Mouse (Mus musculus): ENCODE data around the gene Rgs7.

The Rgs7 gene

GRCm38 (mm10) chr1:175431356-175432053 lies 60.8 kb downstream of the Rgs7 start:
- no peak for DNase-seq (ENCODE audit: low read depth)

- no peak for DNase-seq (ENCODE audit: low read depth)
Measured at GRCm38 (mm10) chr1:175427112-175427511, 65.2 kb downstream of the Rgs7 start.

DNA sequence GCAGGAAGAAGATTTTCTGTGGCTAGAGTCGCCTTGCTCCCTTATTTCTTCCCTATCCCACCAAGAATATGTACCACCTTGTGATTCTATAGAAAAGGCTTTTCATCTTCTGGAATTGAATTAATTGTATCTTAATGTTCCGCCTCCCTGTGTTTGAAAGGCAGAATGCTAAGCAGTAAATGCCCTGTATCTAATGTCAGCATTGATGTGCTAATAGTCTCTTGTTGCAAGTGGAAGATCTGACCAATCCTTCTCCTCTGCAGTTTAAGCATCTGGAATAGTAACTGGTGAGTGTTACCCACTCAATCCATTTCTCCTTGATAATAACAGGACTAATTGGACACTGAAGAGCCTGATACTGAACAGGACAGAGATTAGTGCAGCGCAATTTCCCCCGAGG lies 65.9 kb downstream of the Rgs7 start:
- DNase-seq (ENCODE audit: low read depth): no peak

- no peak for DNase-seq (ENCODE audit: low read depth)
Measured at GRCm38 (mm10) chr1:175420883-175421282, 71.4 kb downstream of the Rgs7 start.

- DNase-seq (ENCODE audit: low read depth): no peak
Measured at GRCm38 (mm10) chr1:175415728-175416127, 76.6 kb downstream of the Rgs7 start.

GRCm38 (mm10) chr1:175410399-175410798 lies 81.9 kb downstream of the Rgs7 start:
- no peak for DNase-seq (ENCODE audit: low read depth)

DNA sequence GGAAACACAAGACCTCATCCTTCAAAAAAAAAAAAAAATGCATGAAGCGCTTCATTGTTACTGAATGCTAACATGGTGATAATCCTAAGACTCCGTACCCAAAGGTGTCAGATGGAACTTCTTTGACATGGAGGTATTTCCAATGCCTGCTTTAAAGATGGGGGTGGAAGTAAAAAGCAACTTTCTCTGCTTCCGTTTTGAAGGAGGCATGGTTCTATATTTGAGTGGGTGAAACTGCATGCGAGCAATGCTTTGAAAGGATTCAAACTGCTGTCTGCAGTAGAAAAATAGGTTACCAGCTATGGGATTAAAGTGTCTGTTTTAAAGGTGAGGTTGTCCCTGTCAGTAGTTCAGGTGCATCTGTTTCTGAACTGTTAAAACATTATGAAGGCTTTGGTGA lies 100.4 kb downstream of the Rgs7 start:
- DNase-seq (ENCODE audit: low read depth): no peak

DNA sequence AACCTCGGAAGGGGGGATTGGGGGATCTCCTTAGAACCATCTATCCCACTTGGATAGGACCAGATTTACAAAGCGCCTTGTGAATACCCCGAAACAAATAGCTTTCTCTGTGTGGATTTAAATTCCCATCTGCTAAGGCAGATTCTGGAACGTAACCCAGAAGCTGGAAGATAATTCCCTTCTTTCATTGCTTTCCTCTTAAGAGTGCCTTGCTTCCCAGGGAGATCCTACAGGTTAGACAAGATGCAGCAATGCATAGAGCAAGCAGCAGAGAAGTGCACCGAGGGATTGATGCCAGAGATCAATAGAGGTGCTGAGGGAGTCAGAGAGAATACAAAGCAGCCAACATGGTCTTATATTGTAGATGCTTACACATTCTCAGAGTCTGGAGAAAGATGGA lies 103.0 kb downstream of the Rgs7 start:
- DNase-seq (ENCODE audit: low read depth): no peak

- no peak for DNase-seq (ENCODE audit: low read depth)
Measured at GRCm38 (mm10) chr1:175385581-175386235, 106.6 kb downstream of the Rgs7 start.

- DNase-seq (ENCODE audit: low read depth): no peak
Measured at GRCm38 (mm10) chr1:175372571-175372970, 119.7 kb downstream of the Rgs7 start.

DNA sequence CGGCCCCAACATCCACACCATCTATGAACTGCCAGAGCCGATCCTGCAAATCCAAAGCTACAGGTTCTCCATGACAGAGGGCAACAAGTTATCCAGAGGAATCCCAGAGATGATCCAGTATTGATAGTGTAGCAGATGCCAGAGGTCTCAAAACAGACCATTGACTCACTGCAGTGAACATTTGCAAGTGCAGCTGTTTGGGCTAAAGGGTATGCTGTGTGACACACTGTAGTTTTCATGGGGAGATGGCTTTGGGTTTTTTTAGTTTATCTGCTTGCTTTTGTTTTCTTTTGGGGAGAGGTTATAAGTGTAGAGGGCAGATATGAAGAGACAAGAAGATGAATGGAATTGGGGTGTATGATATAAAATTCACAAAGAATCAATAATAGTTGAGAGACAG lies 124.2 kb downstream of the Rgs7 start:
- no peak for DNase-seq (ENCODE audit: low read depth)

- no peak for DNase-seq (ENCODE audit: low read depth)
Measured at GRCm38 (mm10) chr1:175363606-175364005, 128.7 kb downstream of the Rgs7 start.

DNA sequence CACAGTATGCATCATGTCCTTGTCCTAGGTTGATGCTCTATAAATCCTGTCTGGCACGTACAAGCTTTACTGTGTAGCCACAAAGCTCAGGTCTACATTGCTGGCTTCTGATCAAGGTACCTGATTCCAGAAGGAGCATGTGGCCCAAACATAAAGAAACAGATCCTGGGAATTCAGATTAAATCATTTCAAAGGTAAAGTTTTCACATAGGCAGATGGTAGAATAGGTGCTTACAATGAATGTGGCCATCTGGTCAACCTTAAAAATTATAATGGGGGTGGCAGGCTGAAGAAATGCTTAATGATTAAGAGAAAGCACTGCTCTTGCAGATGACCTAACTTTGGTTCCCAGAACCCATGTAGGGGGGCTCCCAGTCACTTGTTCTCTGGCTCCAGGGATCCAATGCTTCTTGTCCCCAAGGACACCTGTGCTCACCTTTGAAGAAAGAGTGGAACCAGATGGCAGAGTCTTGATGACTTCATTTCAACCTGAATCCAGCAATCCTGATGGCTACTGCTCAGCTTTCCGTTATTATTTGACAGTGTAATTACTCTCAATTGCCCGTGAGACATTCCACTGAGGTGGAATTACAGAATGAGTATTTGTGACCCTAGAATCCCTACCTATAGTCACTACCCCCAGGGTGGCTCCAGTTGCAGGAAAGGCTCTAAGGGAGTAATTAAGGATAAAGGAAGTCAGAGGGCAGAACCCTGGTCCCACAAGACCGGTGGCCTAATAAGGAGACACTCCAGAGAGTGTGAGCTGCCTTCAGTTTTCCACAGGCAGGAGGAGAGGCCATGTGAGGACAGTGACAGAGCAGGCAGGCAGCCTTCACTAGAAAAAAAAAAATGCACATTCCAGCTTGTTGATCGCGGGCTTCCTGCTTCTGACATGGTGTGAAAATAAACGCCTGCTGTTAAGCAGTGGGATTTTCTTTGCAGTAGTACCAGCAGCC lies 132.6 kb downstream of the Rgs7 start:
- DNase-seq (ENCODE audit: low read depth): no peak

DNA sequence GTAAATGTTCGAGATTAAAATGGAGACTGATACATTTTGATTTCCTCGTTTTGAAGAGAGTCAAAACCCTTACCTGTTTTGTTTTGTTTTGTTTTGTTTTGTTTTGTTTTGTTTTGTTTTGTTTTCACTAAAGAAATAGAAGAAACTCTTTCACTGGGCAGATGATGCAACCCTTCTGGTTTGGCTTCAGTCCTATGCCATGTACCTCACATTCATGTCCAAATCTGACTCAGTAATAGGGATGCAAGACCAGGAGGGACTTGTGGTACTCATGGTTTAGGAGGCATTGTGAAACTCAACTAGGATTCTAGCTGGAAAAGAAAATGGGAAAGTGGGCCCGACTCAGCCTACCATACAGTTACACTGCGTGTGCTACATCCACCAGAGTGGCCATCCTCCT lies 139.4 kb downstream of the Rgs7 start:
- DNase-seq (ENCODE audit: low read depth): no peak

- DNase-seq (ENCODE audit: low read depth): no peak
Measured at GRCm38 (mm10) chr1:175346162-175346561, 146.1 kb downstream of the Rgs7 start.

GRCm38 (mm10) chr1:175336191-175336590 lies 156.1 kb downstream of the Rgs7 start:
- no peak for DNase-seq (ENCODE audit: low read depth)

GRCm38 (mm10) chr1:175333041-175333854 lies 159.1 kb downstream of the Rgs7 start:
- DNase-seq (ENCODE audit: low read depth): no peak

- no peak for DNase-seq (ENCODE audit: low read depth)
Measured at GRCm38 (mm10) chr1:175329934-175330471, 162.3 kb downstream of the Rgs7 start.

DNA sequence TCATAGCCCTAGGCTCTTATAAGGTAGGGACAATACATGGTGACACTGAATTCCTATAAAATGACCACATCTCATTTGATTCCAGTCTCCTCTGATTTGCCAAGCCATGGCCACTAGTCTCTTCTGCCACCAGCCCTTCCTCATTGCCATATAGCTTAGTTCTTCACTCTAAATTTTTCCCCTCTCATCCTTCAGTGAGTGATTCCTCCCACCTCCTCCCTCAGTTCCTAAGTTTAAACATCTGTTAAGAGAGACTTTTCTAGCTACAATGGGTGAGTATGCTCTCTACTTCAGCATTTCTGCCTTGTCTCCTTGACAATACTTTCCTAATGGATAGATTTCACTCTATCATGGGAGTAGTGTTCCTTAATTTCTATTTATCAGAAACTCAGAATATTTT lies 169.5 kb downstream of the Rgs7 start:
- DNase-seq (ENCODE audit: low read depth): no peak

DNA sequence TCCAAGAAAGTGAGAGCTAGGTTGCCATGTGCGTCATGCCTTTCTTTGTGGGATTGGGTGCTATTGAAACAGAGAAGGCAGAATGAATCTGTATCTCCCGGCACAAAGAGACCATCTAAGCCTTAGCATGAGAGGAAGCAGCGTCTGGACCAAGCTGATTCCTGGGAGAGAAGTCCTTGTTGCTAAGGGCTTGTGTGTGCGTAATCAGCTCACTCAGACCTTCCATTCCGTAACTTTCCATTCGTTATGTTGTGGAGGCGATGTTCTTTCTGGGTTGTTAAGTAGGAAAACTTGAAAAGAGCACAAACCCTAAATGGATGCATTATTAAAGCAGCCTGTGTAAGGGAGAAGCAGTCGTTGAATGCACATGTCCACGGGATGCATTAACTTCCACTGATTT lies 173.1 kb downstream of the Rgs7 start:
- DNase-seq (ENCODE audit: low read depth): no peak

DNA sequence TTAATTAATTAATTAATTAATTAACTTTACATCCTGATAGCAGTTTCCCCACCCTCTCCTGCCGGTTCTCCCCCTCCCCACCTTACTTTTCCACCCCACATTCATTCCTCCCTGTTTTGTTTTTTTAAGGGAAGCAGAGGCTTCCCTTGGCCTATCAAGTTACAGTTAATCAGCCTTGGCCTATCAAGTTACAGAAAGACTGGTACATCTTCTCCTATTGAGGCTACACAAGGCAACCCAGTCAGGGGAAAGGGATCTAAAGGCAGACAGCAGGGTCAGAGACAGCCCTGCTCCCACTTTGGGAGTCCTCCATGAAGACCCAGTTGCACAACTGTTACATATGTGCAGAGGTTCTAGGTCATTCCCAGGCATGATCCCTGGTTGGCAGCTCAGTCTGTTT lies 175.0 kb downstream of the Rgs7 start:
- DNase-seq (ENCODE audit: low read depth): no peak

DNA sequence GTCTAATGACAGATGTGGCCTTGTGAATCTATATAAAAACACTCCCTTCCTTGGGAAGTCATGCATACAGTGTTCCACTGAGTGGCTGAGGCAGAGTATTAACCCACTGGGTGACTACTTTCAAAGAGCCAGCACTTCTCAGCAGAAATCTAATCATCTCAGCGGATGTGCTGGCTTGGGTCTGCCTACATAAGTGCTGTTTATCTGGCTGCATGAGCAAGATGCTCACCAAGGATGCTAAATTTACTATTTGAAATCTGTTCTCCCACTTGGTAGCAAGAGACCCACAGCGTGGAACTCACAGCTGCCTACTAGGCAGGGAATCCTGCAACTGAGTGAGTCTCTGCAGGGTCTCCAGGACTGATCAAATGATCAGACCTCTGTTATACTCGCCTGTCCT lies 184.7 kb downstream of the Rgs7 start:
- DNase-seq (ENCODE audit: low read depth): no peak

All from fibroblast of lung, adult 2 months (primary cell).